Mouse (Mus musculus) left cerebral cortex, postnatal 14 days (tissue): ENCODE results near the gene Nuak1. TPM values are rescaled to one million over a fixed set of nuclear protein-coding genes. Genes with fewer than 3 reads are reported as not detected.
A peak's percentile ranks its signal among the peaks of the same experiment; 100 is the strongest.

Experiments used
- DNase-seq, 2 experiments: peaks; one replicate each; pipeline ENCODE4 v3.0.0; 2021 to 2022; ENCODE audit warnings: low spot score in 2 of 2, mixed read lengths in 1 of 2
- intact Hi-C: fragments of 180-260 bp; cut with DNase I; formaldehyde crosslinking; loops from one replicate; pipeline ENCODE4 v1.15.1; 2025
- total RNA-seq, 2 experiments: library from RNA; stranded (reverse); gene quantifications; 2 replicates each; pipeline ENCODE4 v1.2.3; 2021

The Nuak1 gene
- total RNA-seq, 2 experiments from 2014 or later: 56.0 to 66.2 TPM

- DNase-seq: no peak
- intact Hi-C loops: no loop called here
Observed at GRCm38 (mm10) chr10:84365166-84365865, 75.1 kb downstream of the Nuak1 start.

- no peak for DNase-seq
- intact Hi-C loops: no loop called here
Observed at GRCm38 (mm10) chr10:84363833-84364232, 76.6 kb downstream of the Nuak1 start.

- intact Hi-C loops: no loop called here
Observed at GRCm38 (mm10) chr10:84360953-84361352, 79.4 kb downstream of the Nuak1 start.

GRCm38 (mm10) chr10:84360391-84360790 lies 80.0 kb downstream of the Nuak1 start:
- intact Hi-C loops: no loop called here
- DNase-seq: no peak

More at GRCm38 (mm10) chr10:84360953-84361352, 79.4 kb downstream of the Nuak1 start:
- no peak for DNase-seq

- DNase-seq: no peak
- intact Hi-C loops: no loop called here
Observed at GRCm38 (mm10) chr10:84358738-84359120, 81.7 kb downstream of the Nuak1 start.

- intact Hi-C loops: no loop called here
- peak; percentile 88 to 91 for DNase-seq
Observed at GRCm38 (mm10) chr10:84357997-84358737, 82.2 kb downstream of the Nuak1 start.

- no peak for DNase-seq
- intact Hi-C loops: no loop called here
Observed at GRCm38 (mm10) chr10:84357593-84357992, 82.8 kb downstream of the Nuak1 start.

- intact Hi-C loops: no loop called here
- peak in 1 of 2 experiments; percentile 45 for DNase-seq
Observed at GRCm38 (mm10) chr10:84354323-84354722, 86.1 kb downstream of the Nuak1 start.

GRCm38 (mm10) chr10:84345730-84346129 lies 94.7 kb downstream of the Nuak1 start:
- intact Hi-C loops: no loop called here

GRCm38 (mm10) chr10:84343536-84343935 lies 96.9 kb downstream of the Nuak1 start:
- DNase-seq: no peak
- intact Hi-C loops: no loop called here

More at GRCm38 (mm10) chr10:84345730-84346129, 94.7 kb downstream of the Nuak1 start:
- DNase-seq: no peak

- DNase-seq: no peak
- intact Hi-C loops: no loop called here
Observed at GRCm38 (mm10) chr10:84339456-84339855, 100.9 kb downstream of the Nuak1 start.

GRCm38 (mm10) chr10:84338752-84339151 lies 101.6 kb downstream of the Nuak1 start:
- peak in 1 of 2 experiments; percentile 18 for DNase-seq
- intact Hi-C loops: no loop called here

GRCm38 (mm10) chr10:84335441-84335840 lies 105.0 kb downstream of the Nuak1 start:
- DNase-seq: no peak
- intact Hi-C loops: no loop called here

- no peak for DNase-seq
- intact Hi-C loops: no loop called here
Observed at GRCm38 (mm10) chr10:84329822-84330221, 110.6 kb downstream of the Nuak1 start.

- intact Hi-C loops: no loop called here
- no peak for DNase-seq
Observed at GRCm38 (mm10) chr10:84329336-84329735, 111.1 kb downstream of the Nuak1 start.

- DNase-seq: no peak
- intact Hi-C loops: no loop called here
Observed at GRCm38 (mm10) chr10:84324018-84324417, 116.4 kb downstream of the Nuak1 start.

Other genes with a start within 250 kb of the Nuak1 start
- gene Ckap4, start 93.5 kb upstream of the Nuak1 start, total RNA-seq: 10 to 100 TPM; 32.3 to 34.6 TPM
- 10 to 100 TPM; 20.5 to 24.0 TPM for gene Tcp11l2, start 136.0 kb upstream of the Nuak1 start, total RNA-seq
- gene Polr3b, start 181.7 kb upstream of the Nuak1 start, total RNA-seq: 10 to 100 TPM; 15.0 to 15.8 TPM